Mouse (Mus musculus): ENCODE data around the gene Tigit. TPM values are rescaled to one million over a fixed set of nuclear protein-coding genes. Genes with fewer than 3 reads are reported as not detected.

The Tigit gene
- polyA plus RNA-seq, 1 experiment from 2014 or later: not detected

DNA sequence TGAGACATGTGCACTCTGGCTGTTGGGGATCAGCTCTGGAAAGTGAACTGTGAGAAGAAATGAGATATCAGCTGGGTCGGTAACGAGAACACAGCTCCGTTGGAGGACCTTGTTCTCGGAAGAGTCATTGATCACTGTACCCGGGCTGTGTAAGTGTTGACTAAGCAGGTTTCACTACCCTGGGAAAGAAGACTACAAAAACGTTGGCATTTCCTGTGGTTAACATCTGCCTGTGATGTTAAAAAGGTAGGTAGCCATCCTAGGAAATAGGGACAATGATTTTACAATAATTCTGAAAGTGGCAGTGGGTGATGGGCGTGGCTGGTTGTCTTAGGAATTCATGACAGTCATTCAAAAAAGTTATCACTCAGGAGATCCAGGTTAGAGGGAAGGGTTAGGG is 31.9 kb upstream of the Tigit start:
- no peaks in the 10 kb centered on the region for H3K9me3 ChIP-seq
- no peaks in the 10 kb centered on the region for H3K36me3 ChIP-seq
- no peak overlapping the region for H3K4me2 ChIP-seq
- H3K4me1 ChIP-seq (replicated peaks): no peaks in the 10 kb centered on the region
- no peak for ATAC-seq (ENCODE audit: low FRiP score, low read depth)
- WGBS: 84% methylated on average over 7 of the region's 7 CpGs
- no peak overlapping the region for H3K4me3 ChIP-seq
- no peaks in the 10 kb centered on the region for H3K27me3 ChIP-seq
- H3K9ac ChIP-seq: no peak overlapping the region
- no peak overlapping the region for H3K27ac ChIP-seq (replicated peaks)

GRCm38 (mm10) chr16:43694104-43694503 is 30.2 kb upstream of the Tigit start:
- ATAC-seq (ENCODE audit: low FRiP score, low read depth): no peak
- Histone ChIP-seq H3K4me1 (replicated peaks) (no peaks in the 10 kb centered on the region), H3K4me2 (no peak overlapping the region), H3K27ac (replicated peaks) (no peak overlapping the region), H3K4me3 (no peak overlapping the region), H3K36me3 (no peaks in the 10 kb centered on the region), H3K9me3 (no peaks in the 10 kb centered on the region), H3K9ac (no peak overlapping the region), H3K27me3 (no peaks in the 10 kb centered on the region)
- WGBS: 95% methylated on average over 11 of the region's 11 CpGs

DNA sequence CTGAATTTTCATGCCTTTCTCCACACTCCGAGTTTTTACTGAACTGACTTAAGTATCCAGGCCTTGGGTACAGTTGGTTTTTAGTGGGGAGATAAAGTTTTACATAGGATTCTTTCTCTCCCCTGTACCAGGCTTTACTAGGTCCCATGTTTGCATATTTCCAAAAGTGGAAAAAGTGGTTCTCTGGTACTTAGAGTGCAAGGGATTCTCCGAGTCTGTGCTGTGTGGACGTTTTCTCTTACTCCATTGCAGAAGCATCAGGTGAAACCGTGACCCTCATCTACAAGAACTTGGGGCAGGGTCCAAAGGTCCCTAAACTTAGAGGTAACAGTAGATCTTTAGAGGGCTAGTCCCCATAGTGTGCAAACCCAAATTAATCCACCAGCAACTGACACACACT is 28.7 kb upstream of the Tigit start:
- Histone ChIP-seq H3K27me3 (no peaks in the 10 kb centered on the region), H3K27ac (replicated peaks) (no peak overlapping the region), H3K9ac (no peak overlapping the region), H3K9me3 (no peaks in the 10 kb centered on the region), H3K4me1 (replicated peaks) (no peaks in the 10 kb centered on the region), H3K4me2 (no peak overlapping the region), H3K4me3 (no peak overlapping the region), H3K36me3 (no peaks in the 10 kb centered on the region)
- no peak for ATAC-seq (ENCODE audit: low FRiP score, low read depth)
- WGBS: 92% methylated on average over 4 of the region's 4 CpGs

GRCm38 (mm10) chr16:43691741-43692140 is 27.8 kb upstream of the Tigit start:
- Histone ChIP-seq H3K4me3 (no peak overlapping the region), H3K9me3 (no peaks in the 10 kb centered on the region), H3K27me3 (no peaks in the 10 kb centered on the region), H3K4me1 (replicated peaks) (no peaks in the 10 kb centered on the region), H3K36me3 (no peaks in the 10 kb centered on the region), H3K9ac (no peak overlapping the region), H3K4me2 (no peak overlapping the region), H3K27ac (replicated peaks) (no peak overlapping the region)
- WGBS: 94% methylated on average over 5 of the region's 5 CpGs
- ATAC-seq (ENCODE audit: low FRiP score, low read depth): no peak

GRCm38 (mm10) chr16:43690912-43691311 is 27.0 kb upstream of the Tigit start:
- no peaks in the 10 kb centered on the region for H3K27me3 ChIP-seq
- H3K4me1 ChIP-seq (replicated peaks): no peaks in the 10 kb centered on the region
- H3K4me2 ChIP-seq: no peak overlapping the region
- 87% methylated on average over 2 of the region's 2 CpGs for WGBS
- H3K36me3 ChIP-seq: no peaks in the 10 kb centered on the region
- H3K9ac ChIP-seq: no peak overlapping the region
- no peaks in the 10 kb centered on the region for H3K9me3 ChIP-seq
- no peak overlapping the region for H3K4me3 ChIP-seq
- no peak for ATAC-seq (ENCODE audit: low FRiP score, low read depth)
- no peak overlapping the region for H3K27ac ChIP-seq (replicated peaks)

GRCm38 (mm10) chr16:43690211-43690690 is 26.3 kb upstream of the Tigit start:
- no peak for ATAC-seq (ENCODE audit: low FRiP score, low read depth)
- Histone ChIP-seq H3K4me3 (no peak overlapping the region), H3K4me1 (replicated peaks) (no peaks in the 10 kb centered on the region), H3K27ac (replicated peaks) (no peak overlapping the region), H3K36me3 (no peaks in the 10 kb centered on the region), H3K4me2 (no peak overlapping the region), H3K9me3 (no peaks in the 10 kb centered on the region), H3K9ac (no peak overlapping the region), H3K27me3 (no peaks in the 10 kb centered on the region)
- WGBS: 92% methylated on average over 3 of the region's 3 CpGs

- H3K4me3 ChIP-seq: no peak overlapping the region
- H3K27me3 ChIP-seq: no peaks in the 10 kb centered on the region
- H3K36me3 ChIP-seq: no peaks in the 10 kb centered on the region
- no peak for ATAC-seq (ENCODE audit: low FRiP score, low read depth)
- no peak overlapping the region for H3K27ac ChIP-seq (replicated peaks)
- no peaks in the 10 kb centered on the region for H3K9me3 ChIP-seq
- no peak overlapping the region for H3K4me2 ChIP-seq
- no peak overlapping the region for H3K9ac ChIP-seq
- H3K4me1 ChIP-seq (replicated peaks): no peaks in the 10 kb centered on the region
- 81% methylated on average over 2 of the region's 2 CpGs for WGBS
These were observed 24.0 kb upstream of the Tigit start for GRCm38 (mm10) chr16:43687968-43688367.

GRCm38 (mm10) chr16:43674400-43674799 is 10.5 kb upstream of the Tigit start:
- H3K4me3 ChIP-seq: no peak overlapping the region

DNA sequence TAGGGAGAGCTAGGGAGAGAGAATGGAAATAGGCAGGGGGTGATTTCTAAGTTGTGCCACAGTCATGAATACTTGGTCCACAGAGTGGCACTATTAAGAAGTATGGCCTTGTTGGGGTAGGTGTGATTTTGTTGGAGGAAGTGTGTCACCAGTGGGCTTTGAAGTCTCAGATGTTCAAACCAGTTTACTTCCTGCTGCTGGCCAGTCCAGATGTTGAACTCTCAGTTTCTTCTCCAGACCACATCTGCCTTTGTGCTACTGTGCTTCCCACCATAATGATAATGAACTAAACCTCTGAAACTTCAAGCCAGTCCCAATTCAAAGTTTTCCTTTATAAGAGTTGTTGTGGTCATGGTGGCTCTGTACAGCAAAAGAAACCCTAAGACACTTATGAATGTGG is 8.8 kb upstream of the Tigit start:
- Histone ChIP-seq H3K9me3 (no peaks in the 10 kb centered on the region), H3K27ac (replicated peaks) (no peak overlapping the region), H3K4me2 (no peak overlapping the region), H3K4me3 (no peak overlapping the region), H3K36me3 (no peaks in the 10 kb centered on the region), H3K9ac (no peak overlapping the region), H3K27me3 (no peaks in the 10 kb centered on the region), H3K4me1 (replicated peaks) (no peaks in the 10 kb centered on the region)
- no peak for ATAC-seq (ENCODE audit: low FRiP score, low read depth)

More at GRCm38 (mm10) chr16:43674400-43674799, 10.5 kb upstream of the Tigit start:
- Histone ChIP-seq H3K27ac (replicated peaks) (no peak overlapping the region), H3K4me2 (no peak overlapping the region), H3K9me3 (no peaks in the 10 kb centered on the region), H3K4me1 (replicated peaks) (no peaks in the 10 kb centered on the region), H3K27me3 (no peaks in the 10 kb centered on the region), H3K9ac (no peak overlapping the region), H3K36me3 (no peaks in the 10 kb centered on the region)
- no peak for ATAC-seq (ENCODE audit: low FRiP score, low read depth)
- WGBS: 74% methylated on average over 3 of the region's 3 CpGs

GRCm38 (mm10) chr16:43671972-43672371 is 8.0 kb upstream of the Tigit start:
- no peak for ATAC-seq (ENCODE audit: low FRiP score, low read depth)
- H3K9ac ChIP-seq: no peak overlapping the region
- H3K27ac ChIP-seq (replicated peaks): no peak overlapping the region
- no peaks in the 10 kb centered on the region for H3K9me3 ChIP-seq
- H3K27me3 ChIP-seq: no peaks in the 10 kb centered on the region
- 93% methylated on average over 1 of the region's 1 CpGs for WGBS
- no peak overlapping the region for H3K4me3 ChIP-seq
- no peaks in the 10 kb centered on the region for H3K4me1 ChIP-seq (replicated peaks)
- no peaks in the 10 kb centered on the region for H3K36me3 ChIP-seq
- H3K4me2 ChIP-seq: no peak overlapping the region

DNA sequence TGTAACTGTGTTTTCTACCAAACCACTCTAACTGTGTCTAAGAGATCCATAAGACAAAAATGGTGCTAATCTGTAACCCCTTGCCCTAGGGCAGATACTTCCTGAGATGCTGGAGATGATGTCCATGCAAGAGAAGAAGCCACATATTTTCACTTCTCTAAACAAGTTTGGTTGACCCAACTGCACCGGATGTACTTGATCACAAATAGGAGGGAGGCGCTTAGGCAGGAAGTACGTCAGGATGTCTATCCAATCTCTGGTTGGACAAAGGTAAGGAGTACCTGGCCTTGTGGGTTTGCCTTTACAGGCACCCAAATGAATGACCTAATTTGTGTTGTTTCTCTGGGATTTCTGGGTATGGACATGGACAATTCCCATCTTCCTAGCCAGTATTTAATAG is 4.3 kb upstream of the Tigit start:
- Histone ChIP-seq H3K9me3 (no peaks in the 10 kb centered on the region), H3K9ac (no peak overlapping the region), H3K4me3 (no peak overlapping the region), H3K27me3 (no peaks in the 10 kb centered on the region), H3K4me2 (no peak overlapping the region), H3K36me3 (no peaks in the 10 kb centered on the region), H3K27ac (replicated peaks) (no peak overlapping the region), H3K4me1 (replicated peaks) (no peaks in the 10 kb centered on the region)
- whole genome bisulfite sequencing: 96% methylated on average over 3 of the region's 3 CpGs
- ATAC-seq (ENCODE audit: low FRiP score, low read depth): no peak

GRCm38 (mm10) chr16:43664861-43665260 is 915 bp upstream of the Tigit start:
- Histone ChIP-seq H3K4me2 (no peak overlapping the region), H3K4me1 (replicated peaks) (no peaks in the 10 kb centered on the region), H3K9me3 (no peaks in the 10 kb centered on the region), H3K4me3 (no peak overlapping the region), H3K27ac (replicated peaks) (no peak overlapping the region), H3K9ac (no peak overlapping the region), H3K36me3 (no peaks in the 10 kb centered on the region), H3K27me3 (no peaks in the 10 kb centered on the region)
- ATAC-seq (ENCODE audit: low FRiP score, low read depth): no peak

DNA sequence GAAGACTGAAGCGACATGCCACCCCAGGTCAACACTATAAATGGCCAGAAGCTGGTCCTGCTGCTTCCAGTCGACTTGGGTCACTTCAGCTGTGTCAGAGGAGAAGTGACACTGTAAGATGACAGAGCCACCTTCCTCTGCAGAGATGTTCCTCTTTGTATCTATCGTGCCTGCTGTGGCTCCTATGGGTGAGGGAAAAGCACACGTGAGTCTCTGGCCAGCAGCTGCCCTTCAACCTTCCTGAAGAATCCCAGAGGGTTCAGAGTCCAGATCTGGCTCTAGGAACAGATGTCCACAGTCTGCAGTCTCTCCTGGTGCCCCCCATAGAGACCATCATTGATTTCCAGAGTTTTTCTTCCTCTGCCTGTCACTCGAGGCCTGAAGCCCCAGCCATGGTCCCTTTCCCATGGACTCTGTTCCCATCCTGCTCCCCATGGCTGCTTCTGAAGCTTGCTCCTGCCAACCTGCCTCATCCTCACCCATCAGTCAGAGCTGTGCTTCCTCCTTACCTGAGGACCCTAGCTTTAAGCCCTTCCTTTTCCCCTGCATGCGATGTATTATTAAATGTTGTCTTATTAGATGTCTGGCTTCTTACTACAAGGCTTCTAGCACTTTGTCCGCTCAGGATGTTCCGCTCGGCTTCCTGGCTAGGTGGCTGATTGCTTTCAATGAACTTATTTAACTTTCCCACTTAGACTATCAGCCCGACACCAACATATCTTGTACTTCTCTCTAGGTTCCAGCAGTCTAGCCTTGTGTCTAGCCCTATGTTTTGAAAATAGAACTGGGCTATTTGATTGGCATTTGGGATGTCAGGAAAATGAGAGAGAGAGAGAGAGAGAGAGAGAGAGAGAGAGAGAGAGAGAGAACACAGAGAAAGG is 1.6 kb downstream of the Tigit start:
- H3K4me3 ChIP-seq: no peak overlapping the region
- ATAC-seq (ENCODE audit: low FRiP score, low read depth): no peak
- no peaks in the 10 kb centered on the region for H3K9me3 ChIP-seq
- 86% methylated on average over 10 of the region's 10 CpGs for WGBS
- H3K27me3 ChIP-seq: no peaks in the 10 kb centered on the region
- no peak overlapping the region for H3K27ac ChIP-seq (replicated peaks)
- H3K9ac ChIP-seq: no peak overlapping the region
- H3K4me1 ChIP-seq (replicated peaks): no peaks in the 10 kb centered on the region
- H3K4me2 ChIP-seq: no peak overlapping the region
- H3K36me3 ChIP-seq: no peaks in the 10 kb centered on the region
